Mouse (Mus musculus): ENCODE measurements around the gene Mknk2.
A peak's percentile ranks its signal among the peaks of the same experiment; 100 is the strongest.
"Not testable (repeated sequence)": the region's sequence is repeated elsewhere in the genome, so short reads cannot be mapped to it uniquely, and the experiment has no call there.

The Mknk2 gene

GRCm38 (mm10) chr10:80649910-80650309 is 28.0 kb downstream of the Mknk2 start:
- DNase-seq = not testable (repeated sequence)

GRCm38 (mm10) chr10:80646936-80647335 is 31.0 kb downstream of the Mknk2 start:
- DNase-seq = no peak

DNA sequence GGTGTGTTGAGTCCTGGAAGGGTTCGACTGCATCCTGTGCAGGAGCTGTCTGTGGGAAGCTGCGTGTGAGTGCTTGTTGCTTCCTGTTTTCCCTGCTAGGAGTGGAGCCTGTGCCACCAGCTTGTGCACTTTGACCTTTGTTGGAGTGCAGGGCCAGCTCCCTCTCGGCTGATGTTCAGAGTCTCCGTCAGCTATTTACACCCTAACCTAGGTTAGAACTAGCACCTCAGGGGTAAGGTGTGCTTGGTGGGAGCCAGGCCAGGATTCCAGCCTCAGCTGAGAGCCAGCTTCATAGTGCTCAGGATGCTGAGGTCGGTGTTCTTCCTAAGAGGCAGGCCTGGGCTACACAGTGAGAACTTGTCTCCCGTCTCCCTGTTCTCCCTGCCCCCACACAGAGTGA is 42.6 kb downstream of the Mknk2 start:
- no peak for DNase-seq

DNA sequence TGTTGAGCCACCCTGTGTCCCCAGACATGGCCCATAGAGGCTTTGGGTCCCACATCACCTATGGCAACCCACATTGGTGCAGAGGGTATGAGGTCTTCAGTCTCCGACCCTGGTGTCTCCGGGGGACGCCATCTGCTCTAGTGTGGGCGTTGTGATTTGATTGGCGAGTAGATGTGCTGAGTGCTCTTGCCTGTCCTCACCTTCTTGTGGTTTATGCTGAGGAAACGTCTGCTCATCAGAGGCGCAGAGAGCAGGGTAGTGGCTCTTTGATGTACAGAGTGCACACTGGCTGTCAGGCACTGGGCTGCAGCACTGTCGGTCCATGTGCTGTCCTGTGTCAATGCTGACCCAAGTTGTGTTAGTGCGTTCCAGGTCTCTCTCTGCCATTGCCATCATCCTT is 49.0 kb downstream of the Mknk2 start:
- DNase-seq = no peak

DNA sequence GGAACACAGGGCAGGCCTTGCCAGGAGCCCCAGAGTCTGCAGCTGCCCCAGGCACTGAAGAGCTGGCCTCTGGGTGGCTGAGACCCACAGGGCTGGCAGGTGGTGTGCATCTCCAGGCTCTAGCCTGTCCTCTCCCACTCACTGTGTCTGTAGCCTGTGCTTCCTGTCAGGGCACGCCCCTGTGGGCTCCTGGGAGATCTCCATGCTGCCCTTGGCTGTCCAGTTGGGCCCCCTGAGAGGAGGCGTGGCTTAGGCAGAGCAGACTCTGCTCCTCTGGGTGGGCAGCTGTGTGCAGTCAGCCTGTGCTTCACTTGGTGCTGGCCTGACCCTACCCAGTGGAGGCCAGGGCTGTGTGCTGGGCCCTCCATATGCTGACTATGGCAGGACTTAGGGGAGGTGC is 50.2 kb downstream of the Mknk2 start:
- no peak for DNase-seq

DNA sequence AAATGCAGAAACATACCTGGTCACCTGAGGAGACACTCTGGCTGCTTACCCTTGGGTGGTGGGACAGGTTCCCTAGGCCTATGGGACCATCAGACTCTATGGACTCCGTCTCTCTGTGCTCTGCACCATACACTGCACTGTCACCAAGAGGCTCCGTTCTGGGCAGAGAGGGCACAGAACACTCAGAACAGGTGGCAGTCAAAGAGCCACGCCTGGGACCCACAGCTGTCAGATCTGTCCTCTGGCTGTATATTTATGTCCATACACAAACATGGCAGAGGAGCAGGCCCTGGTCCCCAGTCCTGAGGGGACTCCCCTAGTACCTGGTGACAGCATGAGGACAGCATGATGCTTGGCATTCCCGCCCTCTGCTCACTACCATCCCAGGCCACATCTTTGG is 52.1 kb downstream of the Mknk2 start:
- no peak for DNase-seq

DNA sequence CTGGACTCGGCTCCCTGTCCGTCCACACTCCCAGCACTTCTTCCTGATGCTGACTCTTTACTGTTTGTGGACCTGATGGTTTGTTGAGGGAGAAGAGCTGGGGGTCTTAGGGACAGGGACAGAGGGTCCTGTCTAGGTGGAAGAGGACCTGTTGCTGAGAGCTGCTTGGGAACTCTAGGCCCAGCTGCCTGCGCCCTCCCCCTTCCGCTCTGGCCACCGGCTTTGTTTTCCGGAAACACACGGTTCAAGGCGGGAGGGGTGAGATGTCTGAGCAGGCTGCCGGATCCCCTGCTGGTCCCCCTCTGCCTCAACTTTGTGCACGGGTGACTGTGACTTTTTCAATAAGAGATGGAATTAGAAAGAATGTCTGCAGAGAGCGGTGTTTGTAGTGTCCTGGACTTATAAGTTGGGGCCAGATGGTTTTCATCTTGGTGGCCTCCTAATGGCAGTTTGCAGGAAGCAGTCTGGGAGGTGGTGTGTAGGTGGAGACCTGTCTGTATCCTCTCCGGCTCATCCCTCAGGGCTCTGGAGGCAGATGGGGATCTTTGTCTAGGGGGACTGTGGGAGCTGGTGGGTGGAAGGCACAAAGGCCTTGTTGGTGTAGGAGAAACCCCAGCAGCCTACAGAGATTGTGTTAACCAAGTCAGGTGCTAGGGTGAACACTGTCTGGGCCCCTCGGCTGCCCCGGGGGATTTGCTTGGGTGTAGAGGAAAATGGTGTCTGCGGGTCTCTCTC is 54.3 kb downstream of the Mknk2 start:
- DNase-seq = peak; percentile 76 to 83

- peak; percentile 68 to 80 for DNase-seq
Measured at GRCm38 (mm10) chr10:80622661-80623456, 55.1 kb downstream of the Mknk2 start, which contains the start of gene Csnk1g2. Gene Csnk1g2 (plus strand): TSS chr10:80622838.

- peak; percentile 96 to 99 for DNase-seq
Measured at GRCm38 (mm10) chr10:80621940-80622660, 55.8 kb downstream of the Mknk2 start.

DNA sequence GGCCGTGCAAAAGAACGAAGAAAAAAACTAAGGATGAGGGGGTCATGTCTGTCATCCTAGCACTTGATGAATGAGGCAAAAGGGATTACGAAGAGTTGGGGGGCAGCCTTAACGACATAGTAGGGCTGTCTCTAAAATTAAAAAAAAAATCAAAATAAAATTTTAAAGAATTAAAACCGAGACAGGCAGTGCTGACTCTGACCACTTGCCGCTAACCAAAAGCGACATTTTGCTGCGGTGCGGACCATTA is 56.3 kb downstream of the Mknk2 start:
- no peak for DNase-seq

DNA sequence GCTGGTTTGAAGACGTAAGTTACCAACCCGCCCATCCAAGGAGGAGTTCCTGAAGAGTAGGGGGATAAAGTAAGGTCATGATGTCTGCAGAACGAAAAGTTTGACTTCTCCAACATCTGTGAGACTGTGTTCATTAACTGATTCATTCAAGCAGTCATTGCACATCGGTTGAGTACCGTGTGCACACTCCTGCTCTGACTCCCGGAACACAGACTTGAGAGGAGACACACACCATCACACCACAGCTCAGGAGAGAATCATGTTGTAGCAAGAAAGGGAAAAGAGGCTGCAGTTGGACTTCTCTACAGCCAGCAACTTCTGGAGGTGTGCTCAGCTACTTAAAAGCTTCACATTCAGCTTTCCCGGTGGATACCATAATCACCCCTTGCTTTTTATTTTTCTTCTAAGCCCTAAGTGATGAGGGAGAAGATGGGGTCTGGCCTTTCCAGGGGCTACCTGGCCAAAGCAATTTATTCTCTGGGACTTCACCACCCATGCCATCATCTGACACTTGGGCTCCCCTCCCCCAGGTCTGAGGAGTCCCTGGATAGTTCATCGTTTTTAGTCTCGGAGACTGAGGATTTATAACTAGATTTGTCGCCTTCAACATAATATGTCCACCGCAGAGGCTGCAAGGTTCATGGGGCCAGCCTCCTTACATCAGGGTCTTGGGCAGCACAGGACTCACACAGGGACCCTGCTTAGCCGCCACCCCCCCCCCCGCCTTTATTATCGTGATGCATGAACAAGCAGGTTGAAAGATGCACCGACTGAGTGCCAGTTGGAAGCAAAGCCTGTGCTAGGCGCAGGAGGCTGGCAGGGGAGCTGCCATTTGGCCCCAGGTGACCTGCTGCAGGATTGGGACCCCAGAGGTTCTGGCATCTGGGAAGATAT is 56.9 kb downstream of the Mknk2 start:
- DNase-seq = no peak

DNA sequence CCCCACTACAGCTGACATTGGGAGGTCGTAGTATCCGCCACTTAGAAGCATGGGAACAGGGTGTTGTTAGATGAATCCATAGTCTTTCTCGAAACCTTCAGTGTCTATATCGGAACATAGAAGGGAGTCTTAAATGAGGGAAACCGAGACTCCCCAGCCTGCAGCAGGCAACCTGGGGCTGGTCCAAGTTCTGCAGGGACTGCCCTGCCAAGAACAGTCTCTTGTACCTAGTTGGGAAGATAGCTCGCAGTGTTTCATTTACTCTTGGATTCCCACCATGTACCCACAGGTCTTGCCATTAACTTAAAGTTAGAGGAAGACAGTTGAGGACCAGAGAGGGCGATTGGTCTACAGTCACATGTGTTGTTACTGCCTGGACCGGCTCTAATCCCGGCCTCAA is 57.5 kb downstream of the Mknk2 start:
- DNase-seq = no peak

GRCm38 (mm10) chr10:80619465-80620244 is 58.3 kb downstream of the Mknk2 start:
- no peak for DNase-seq

DNA sequence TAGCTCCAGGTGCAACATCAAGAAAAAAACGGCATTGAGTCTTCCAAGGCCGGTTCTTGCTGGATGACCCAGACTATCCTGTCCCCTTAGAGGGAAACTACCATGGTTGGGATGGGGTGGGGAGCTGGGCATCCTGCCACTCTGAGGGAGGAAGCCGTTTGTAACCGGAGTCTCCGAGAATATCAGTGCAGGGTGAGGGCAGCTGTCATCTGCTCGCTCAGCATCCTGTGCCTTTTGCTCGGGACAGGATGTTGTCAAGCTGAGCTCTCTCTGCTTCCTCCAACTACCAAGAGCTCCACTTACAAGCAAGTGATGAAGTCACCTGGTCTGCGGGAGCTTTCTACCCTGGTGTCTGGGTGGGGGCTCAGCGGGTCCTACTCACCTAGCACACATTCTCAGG is 59.7 kb downstream of the Mknk2 start:
- peak; percentile 75 to 86 for DNase-seq
